Mouse (Mus musculus) ES-E14 (cell line): Measurements from ENCODE around the gene Pnkd. TPM values are rescaled to one million over a fixed set of nuclear protein-coding genes. Genes with fewer than 3 reads are reported as not detected.
A peak's percentile ranks its signal among the peaks of the same experiment; 100 is the strongest.

Source experiments
- DNase-seq: peaks from one replicate; pipeline ENCODE4 v3.0.0-alpha.2; 2013; ENCODE audit warnings: low read depth, low spot score
- H3K27ac ChIP-seq: 2 replicates; pipeline ENCODE4 v1.5.1; 2012; ENCODE audit warnings: low read depth, mild to moderate bottlenecking, low read length, moderate library complexity, mixed read lengths; ENCODE audit not compliant: poor library complexity, insufficient read depth, severe bottlenecking
- H3K36me3 ChIP-seq: 2 replicates; pipeline ENCODE4 v1.6.1; 2012; ENCODE audit warnings: mild to moderate bottlenecking, low read length, moderate library complexity, mixed read lengths; ENCODE audit not compliant: control insufficient read depth, poor library complexity, insufficient read depth, severe bottlenecking
- H3K4me1 ChIP-seq, 2 experiments: fragments of 150-350 bp in 1 of 2; sonication (generic) in 1 of 2; 2 replicates each; pipeline ENCODE4 v1.6.1; 2012; ENCODE audit warnings: low read length in 2 of 2, mild to moderate bottlenecking in 1 of 2, mixed read lengths in 1 of 2; ENCODE audit not compliant: control insufficient read depth in 2 of 2, insufficient read depth in 2 of 2, poor library complexity in 1 of 2
- H3K4me3 ChIP-seq, 2 experiments: fragments of 150-350 bp in 1 of 2; sonication (generic) in 1 of 2; 2 replicates each; pipeline ENCODE4 v1.5.1; 2012; ENCODE audit warnings: low read length in 2 of 2, low read depth in 1 of 2, mild to moderate bottlenecking in 1 of 2, mixed read lengths in 1 of 2; ENCODE audit not compliant: insufficient read depth in 1 of 2, poor library complexity in 1 of 2, severe bottlenecking in 1 of 2
- H3K9ac ChIP-seq: 2 replicates; pipeline ENCODE4 v1.6.1; 2012; ENCODE audit warnings: low read depth, mild to moderate bottlenecking, low read length, mixed read lengths; ENCODE audit not compliant: poor library complexity, insufficient read depth, severe bottlenecking
- H3K9me3 ChIP-seq: fragments of 150-350 bp; sonication (generic); 2 replicates; pipeline ENCODE4 v1.6.1; 2012; ENCODE audit warnings: low read depth, mild to moderate bottlenecking, low read length; ENCODE audit not compliant: control insufficient read depth, insufficient read depth
- CHD2 ChIP-seq: IDR thresholded peaks from 2 replicates; pipeline ENCODE4 v1.6.1; 2014; ENCODE audit warnings: mild to moderate bottlenecking, low read depth, low read length, inconsistent platforms
- HCFC1 ChIP-seq: IDR thresholded peaks from 2 replicates; pipeline ENCODE4 v1.6.1; 2012; ENCODE audit warnings: low read length, inconsistent platforms, borderline replicate concordance; ENCODE audit not compliant: insufficient read depth
- MAFK ChIP-seq: IDR thresholded peaks from 2 replicates; pipeline ENCODE4 v1.6.1; 2014; ENCODE audit warnings: mild to moderate bottlenecking, low read depth, low read length, inconsistent platforms; ENCODE audit not compliant: insufficient read depth
- ZC3H11A ChIP-seq: IDR thresholded peaks from 2 replicates; pipeline ENCODE4 v1.6.1; 2012; ENCODE audit warnings: low read depth, mild to moderate bottlenecking, inconsistent platforms, low read length, borderline replicate concordance
- ZNF384 ChIP-seq: IDR thresholded peaks from 2 replicates; pipeline ENCODE4 v1.6.1; 2012; ENCODE audit warnings: low read depth, low read length, inconsistent platforms
- in situ Hi-C, 2 experiments: fragments of 600-800 bp; cut with MboI; formaldehyde crosslinking; loops; one replicate each; pipeline ENCODE4 v1.15.1; 2025; ENCODE audit warnings: low sequenced_read_pairs in 2 of 2, inconsistent platforms in 1 of 2; ENCODE audit not compliant: unreplicated experiment in 2 of 2
- total RNA-seq: library from RNA; depleted of rRNA; stranded (reverse); fragments of 300-350 nt; gene quantifications from 2 replicates; pipeline ENCODE4 v1.2.3, GENCODE M21; 2012

The Pnkd gene
- total RNA-seq, 1 experiment = 63.9 TPM

DNA sequence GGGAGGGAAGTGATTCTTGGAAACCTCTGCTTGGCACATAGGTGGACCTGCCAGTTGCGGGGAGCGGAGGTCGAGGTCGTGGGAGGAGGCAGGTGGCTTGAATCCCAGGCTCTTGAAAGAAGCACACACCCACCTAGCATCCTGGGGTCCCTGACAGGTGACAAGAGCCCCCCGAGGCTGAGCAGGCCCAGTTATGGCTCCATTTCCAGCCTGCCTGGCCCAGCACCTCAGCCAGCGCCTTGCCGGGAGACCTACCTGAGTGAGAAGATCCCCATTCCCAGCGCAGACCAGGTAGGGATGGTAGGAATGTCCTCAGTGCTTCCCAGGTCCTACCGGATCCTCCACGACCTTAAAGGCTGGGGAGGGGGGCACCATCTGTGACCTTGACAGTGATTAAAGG lies 90.8 kb downstream of the Pnkd start:
- no peaks in the 10 kb centered on the region for H3K9me3 ChIP-seq
- peaks cover 0 to 10% of the 10 kb centered on the region in 2 experiments; a peak in 2 of 4 replicates for H3K4me1 ChIP-seq
- H3K27ac ChIP-seq = no peak overlapping the region
- no peak for DNase-seq
- H3K36me3 ChIP-seq = no peaks in the 10 kb centered on the region
- TF ChIP-seq ZNF384 (no peak), ZC3H11A (no peak), MAFK (no peak), CHD2 (no peak), HCFC1 (no peak)
- in situ Hi-C loops = no loop called here
- no peak overlapping the region for H3K4me3 ChIP-seq
- H3K9ac ChIP-seq = no peak overlapping the region

DNA sequence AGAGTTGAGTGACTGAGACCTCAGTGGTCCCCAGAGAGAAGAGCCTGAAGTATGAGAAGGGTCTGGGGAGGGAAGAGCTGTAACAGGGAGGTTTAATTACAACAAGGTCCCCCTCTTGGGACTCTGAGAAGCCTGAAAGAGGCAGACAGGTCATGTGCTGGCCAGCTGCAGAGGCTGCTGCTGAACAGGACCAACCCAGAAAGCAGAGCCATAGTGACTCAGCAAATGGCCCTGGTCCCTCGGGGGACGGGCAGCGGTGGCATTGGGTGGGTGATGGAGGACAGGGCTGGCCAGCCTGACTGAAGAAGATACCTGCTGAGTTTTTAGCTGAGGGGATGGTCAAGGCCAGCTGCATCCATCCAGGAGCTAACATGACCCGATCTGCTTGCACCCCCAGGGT lies 91.7 kb downstream of the Pnkd start:
- DNase-seq = no peak
- in situ Hi-C loops = no loop called here
- Histone ChIP-seq H3K9ac (no peak overlapping the region), H3K9me3 (no peaks in the 10 kb centered on the region), H3K4me1 (peaks cover 0 to 13% of the 10 kb centered on the region in 2 experiments; a peak in 2 of 4 replicates), H3K27ac (no peak overlapping the region), H3K4me3 (no peak overlapping the region), H3K36me3 (no peaks in the 10 kb centered on the region)
- peak; percentile 56; the same call in 1 of the 2 replicates for TF ChIP-seq MAFK
- no peak for TF ChIP-seq HCFC1

DNA sequence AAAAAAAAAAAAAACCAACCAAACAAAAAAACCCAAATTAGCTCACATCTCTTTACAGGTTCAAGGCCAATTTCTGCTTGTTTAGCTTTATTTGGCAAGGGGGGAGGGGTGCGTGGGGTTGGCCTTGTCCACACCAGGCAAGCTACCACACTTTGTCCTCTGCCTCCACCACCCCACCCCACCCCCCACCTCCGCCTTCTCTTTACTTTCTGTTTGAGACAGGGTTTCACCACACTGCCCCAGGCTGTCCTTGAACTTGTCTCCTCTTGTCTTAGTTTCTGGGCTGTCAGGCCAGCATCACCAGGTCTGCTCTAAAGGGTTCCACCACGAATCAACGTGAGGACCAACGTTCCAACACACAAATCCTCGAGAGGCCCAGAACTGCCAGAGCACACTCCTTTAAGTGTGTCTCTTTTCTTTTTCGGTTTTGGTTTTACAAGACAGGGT lies 94.4 kb downstream of the Pnkd start:
- DNase-seq = no peak
- Histone ChIP-seq H3K9ac (no peak overlapping the region), H3K27ac (no peak overlapping the region), H3K4me1 (peaks cover 0 to 23% of the 10 kb centered on the region in 2 experiments; a peak in 3 of 4 replicates), H3K4me3 (no peak overlapping the region), H3K36me3 (no peaks in the 10 kb centered on the region), H3K9me3 (no peaks in the 10 kb centered on the region)
- TF ChIP-seq ZNF384 (no peak), HCFC1 (no peak), ZC3H11A (no peak), MAFK (no peak)
- in situ Hi-C loops = no loop called here

DNA sequence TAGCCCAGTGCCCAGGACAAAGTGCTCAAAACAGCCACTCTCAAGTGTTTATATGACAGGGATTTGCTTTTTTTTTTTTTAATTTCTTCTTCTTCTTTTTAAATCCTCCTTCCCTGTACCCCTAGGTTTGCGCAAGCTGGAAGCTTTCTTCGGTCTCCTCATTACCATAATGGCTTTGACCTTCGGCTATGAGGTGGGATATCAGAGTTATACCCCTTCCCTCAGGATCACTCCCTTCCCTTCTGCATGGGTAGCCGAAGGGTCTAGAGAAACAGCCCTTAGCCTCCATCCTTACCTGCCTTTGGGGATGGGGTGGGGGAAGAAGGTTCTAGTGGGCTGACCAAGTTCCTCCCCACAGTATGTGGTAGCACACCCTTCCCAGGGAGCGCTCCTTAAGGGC lies 95.8 kb downstream of the Pnkd start:
- Histone ChIP-seq H3K9me3 (no peaks in the 10 kb centered on the region), H3K27ac (no peak overlapping the region), H3K4me3 (no peak overlapping the region), H3K9ac (no peak overlapping the region), H3K4me1 (peaks cover 0 to 31% of the 10 kb centered on the region in 2 experiments; a peak in 3 of 4 replicates), H3K36me3 (no peaks in the 10 kb centered on the region)
- in situ Hi-C loops = no loop called here
- TF ChIP-seq ZNF384 = no peak
- no peak for TF ChIP-seq HCFC1
- TF ChIP-seq MAFK = no peak
- TF ChIP-seq ZC3H11A = no peak
- no peak for TF ChIP-seq CHD2
- no peak for DNase-seq

DNA sequence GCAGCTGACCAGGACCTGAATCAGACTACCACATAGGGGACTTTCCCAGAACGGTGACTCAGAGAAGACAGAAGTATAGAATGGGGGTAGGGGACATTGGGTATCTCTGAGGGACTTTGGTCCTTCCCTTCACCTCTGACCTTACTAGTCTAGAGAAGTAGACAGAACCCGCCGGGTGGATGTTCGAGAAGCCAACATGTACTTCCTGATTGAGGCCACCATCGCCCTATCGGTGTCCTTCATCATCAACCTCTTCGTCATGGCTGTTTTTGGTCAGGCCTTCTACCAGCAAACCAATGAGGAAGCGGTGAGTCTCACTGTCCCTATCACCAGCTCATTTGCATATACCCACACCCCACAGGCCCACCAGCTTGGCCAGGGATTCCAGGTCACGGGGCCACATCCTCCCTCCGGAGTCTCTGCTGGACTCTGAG lies 96.9 kb downstream of the Pnkd start:
- DNase-seq = no peak
- Histone ChIP-seq H3K4me1 (peaks cover 0 to 28% of the 10 kb centered on the region in 2 experiments; a peak in 3 of 4 replicates), H3K4me3 (no peak overlapping the region), H3K27ac (no peak overlapping the region), H3K36me3 (no peaks in the 10 kb centered on the region), H3K9me3 (no peaks in the 10 kb centered on the region), H3K9ac (no peak overlapping the region)
- no peak for TF ChIP-seq ZC3H11A
- TF ChIP-seq HCFC1 = no peak
- TF ChIP-seq MAFK = no peak
- TF ChIP-seq CHD2 = no peak
- TF ChIP-seq ZNF384 = no peak
- in situ Hi-C loops = no loop called here
